Mouse (Mus musculus) thymus, adult 2 months (tissue): ENCODE measurements around the gene Igfbp2. TPM values are rescaled to one million over a fixed set of nuclear protein-coding genes. Genes with fewer than 3 reads are reported as not detected.

Experiments
- DNase-seq: peaks from one replicate; pipeline ENCODE4 v3.0.0; 2021
- H3K27ac ChIP-seq: fragments of 200-500 bp; 2 replicates; pipeline ENCODE4 v1.5.1; 2012; ENCODE audit warnings: low read length, control low read depth; ENCODE audit not compliant: control insufficient read depth, insufficient read depth
- H3K27me3 ChIP-seq: fragments of 200-500 bp; 2 replicates; pipeline ENCODE4 v1.6.1; 2012; ENCODE audit warnings: mild to moderate bottlenecking, low read length, moderate library complexity, mixed read lengths; ENCODE audit not compliant: control insufficient read depth, insufficient read depth
- H3K36me3 ChIP-seq: fragments of 200-500 bp; 2 replicates; pipeline ENCODE4 v1.6.1; 2012; ENCODE audit warnings: mild to moderate bottlenecking, low read length, moderate library complexity; ENCODE audit not compliant: control insufficient read depth, insufficient read depth
- H3K4me1 ChIP-seq: fragments of 200-500 bp; replicated peaks from 2 replicates; pipeline ENCODE4 v1.6.1; 2012; ENCODE audit warnings: low read length; ENCODE audit not compliant: control insufficient read depth, insufficient read depth
- H3K4me3 ChIP-seq: fragments of 200-500 bp; 2 replicates; pipeline ENCODE4 v1.5.1; 2012; ENCODE audit warnings: mild to moderate bottlenecking, low read length, control low read depth, moderate library complexity; ENCODE audit not compliant: control insufficient read depth, insufficient read depth
- CTCF ChIP-seq: fragments of 200-500 bp; IDR thresholded peaks from 2 replicates; pipeline ENCODE4 v1.5.1; 2012; ENCODE audit warnings: mild to moderate bottlenecking, control low read depth, low read length, moderate library complexity, borderline replicate concordance; ENCODE audit not compliant: control insufficient read depth, poor library complexity, insufficient read depth; ENCODE audit errors: extremely low read depth
- POLR2A ChIP-seq: fragments of 200-500 bp; IDR thresholded peaks from 2 replicates; pipeline ENCODE4 v1.6.1; 2012; ENCODE audit warnings: mild to moderate bottlenecking, low read length, control low read depth, moderate library complexity; ENCODE audit not compliant: control insufficient read depth, poor library complexity, insufficient read depth; ENCODE audit errors: extremely low read depth
- WGBS: fragments of 180-500 bp; shearing (Covaris S2); methylation state at CpG from one replicate; pipeline ENCODE4 v1.1.7; 2018; 5-methylcytosine and 5-hydroxymethylcytosine counted together
- polyA plus RNA-seq: library from polyadenylated mRNA; depleted of rRNA; stranded (reverse); fragments of >200 nt; gene quantifications from 2 replicates; pipeline ENCODE4 v1.2.3, GENCODE M21; 2012

Gene Igfbp2
- polyA plus RNA-seq, 1 experiment, result 13.3 TPM

- DNase-seq, result no peak
- WGBS, result 57% methylated on average over 6 of the region's 6 CpGs
- TF ChIP-seq CTCF (no peak), POLR2A (no peak)
- Histone ChIP-seq H3K36me3 (no peaks in the 10 kb centered on the region), H3K4me3 (no peak overlapping the region), H3K4me1 (no peaks in the 10 kb centered on the region), H3K27ac (no peak overlapping the region), H3K27me3 (no peaks in the 10 kb centered on the region)
Observed at GRCm38 (mm10) chr1:72813639-72814403, 10.5 kb upstream of the Igfbp2 start.

GRCm38 (mm10) chr1:72815184-72815583, 9.1 kb upstream of the Igfbp2 start:
- DNase-seq, result no peak
- Histone ChIP-seq H3K4me3 (no peak overlapping the region), H3K4me1 (no peaks in the 10 kb centered on the region), H3K27ac (no peak overlapping the region), H3K36me3 (no peaks in the 10 kb centered on the region), H3K27me3 (no peaks in the 10 kb centered on the region)
- no peak for TF ChIP-seq CTCF
- 96% methylated on average over 5 of the region's 5 CpGs for WGBS

GRCm38 (mm10) chr1:72815616-72816015, 8.7 kb upstream of the Igfbp2 start:
- DNase-seq, result no peak
- H3K27ac ChIP-seq, result no peak overlapping the region
- H3K4me3 ChIP-seq, result no peak overlapping the region
- TF ChIP-seq POLR2A (no peak), CTCF (no peak)
- no peaks in the 10 kb centered on the region for H3K36me3 ChIP-seq
- no peaks in the 10 kb centered on the region for H3K4me1 ChIP-seq
- no peaks in the 10 kb centered on the region for H3K27me3 ChIP-seq
- 61% methylated on average over 3 of the region's 3 CpGs for WGBS

GRCm38 (mm10) chr1:72819995-72820394, 4.3 kb upstream of the Igfbp2 start:
- Histone ChIP-seq H3K27ac (no peak overlapping the region), H3K4me1 (no peaks in the 10 kb centered on the region), H3K27me3 (peaks cover 3% of the 10 kb centered on the region; the same call in 1 of the 2 replicates), H3K36me3 (no peaks in the 10 kb centered on the region), H3K4me3 (no peak overlapping the region)
- 88% methylated on average over 6 of the region's 6 CpGs for WGBS
- DNase-seq, result no peak
- TF ChIP-seq CTCF (no peak), POLR2A (no peak)

- Histone ChIP-seq H3K4me1 (no peaks in the 10 kb centered on the region; the same call in 1 of the 2 replicates), H3K4me3 (no peak overlapping the region), H3K36me3 (no peaks in the 10 kb centered on the region), H3K27ac (no peak overlapping the region), H3K27me3 (peaks cover 3% of the 10 kb centered on the region; the same call in 1 of the 2 replicates)
- no peak for DNase-seq
- WGBS, result 88% methylated on average over 10 of the region's 10 CpGs
- TF ChIP-seq POLR2A (no peak), CTCF (no peak)
Observed at GRCm38 (mm10) chr1:72822893-72823292, 1.4 kb upstream of the Igfbp2 start.

GRCm38 (mm10) chr1:72824707-72825101, 401 bp downstream of the Igfbp2 start:
- H3K4me3 ChIP-seq, result no peak overlapping the region; the same call in 1 of the 2 replicates

GRCm38 (mm10) chr1:72825286-72825685, 983 bp downstream of the Igfbp2 start:
- no peak for DNase-seq
- 4% methylated on average over 20 of the region's 20 CpGs for WGBS
- Histone ChIP-seq H3K27me3 (peaks cover 3% of the 10 kb centered on the region; the same call in 1 of the 2 replicates), H3K27ac (no peak overlapping the region), H3K4me1 (no peaks in the 10 kb centered on the region; the same call in 1 of the 2 replicates), H3K4me3 (no peak overlapping the region), H3K36me3 (no peaks in the 10 kb centered on the region)
- TF ChIP-seq CTCF (no peak), POLR2A (no peak)

More at GRCm38 (mm10) chr1:72824707-72825101, 401 bp downstream of the Igfbp2 start:
- no peak for DNase-seq
- no peak for TF ChIP-seq CTCF
- no peak for TF ChIP-seq POLR2A
- Histone ChIP-seq H3K27ac (no peak overlapping the region), H3K36me3 (no peaks in the 10 kb centered on the region), H3K4me1 (no peaks in the 10 kb centered on the region; the same call in 1 of the 2 replicates), H3K27me3 (peaks cover 3% of the 10 kb centered on the region; the same call in 1 of the 2 replicates)
- 4% methylated on average over 37 of the region's 37 CpGs for whole genome bisulfite sequencing
